Mouse (Mus musculus): ENCODE measurements around the gene Pdss2. TPM values are rescaled to one million over a fixed set of nuclear protein-coding genes. Genes with fewer than 3 reads are reported as not detected.

Pdss2 gene
- polyA plus RNA-seq, 1 experiment: 13.1 TPM

DNA sequence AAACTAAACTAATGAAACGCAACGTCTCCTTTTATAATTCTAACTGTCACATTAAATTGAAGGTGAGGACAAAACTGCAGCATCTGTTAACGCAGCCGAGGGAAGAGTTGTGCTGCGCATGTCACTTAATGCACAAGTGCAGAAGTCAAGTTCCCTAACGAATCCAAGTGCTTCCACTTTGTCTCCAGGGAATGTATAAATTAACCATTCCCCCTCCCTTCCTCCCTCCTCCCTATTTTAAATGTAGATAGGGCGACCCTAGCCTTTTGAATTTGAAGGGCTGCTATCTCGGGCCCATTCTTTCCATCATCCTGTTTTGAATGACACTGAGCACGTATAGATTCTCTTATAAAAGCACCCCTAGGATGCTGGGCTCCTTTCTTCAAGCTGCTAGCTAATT lies 256.2 kb downstream of the Pdss2 start:
- H3K9me3 ChIP-seq (replicated peaks; ENCODE audit: control insufficient read depth, insufficient read depth, low read length, poor library complexity, severe bottlenecking): no peaks in the 10 kb centered on the region
- no peaks in the 10 kb centered on the region for H3K27me3 ChIP-seq (ENCODE audit: control insufficient read depth, insufficient read depth, low read length, poor library complexity, severe bottlenecking)
- H3K9ac ChIP-seq (ENCODE audit: low read depth, poor library complexity, severe bottlenecking): peak overlapping the region; percentile 100
- H3K36me3 ChIP-seq (ENCODE audit: control insufficient read depth, insufficient read depth, low read length, poor library complexity, severe bottlenecking): no peaks in the 10 kb centered on the region
- H3K4me3 ChIP-seq (ENCODE audit: low read depth, low read length): peak overlapping the region; percentile 90; the same call in 1 of the 2 replicates
- peak overlapping the region; percentile 96 for H3K27ac ChIP-seq (ENCODE audit: insufficient read depth, low read length)
- peaks cover 10% of the 10 kb centered on the region for H3K4me1 ChIP-seq (ENCODE audit: control insufficient read depth, insufficient read depth, low read length)
- TF ChIP-seq EP300 (IDR thresholded peaks at IDR 0.05; ENCODE audit: insufficient read depth, low read depth, low read length) (no peak), POLR2A (IDR thresholded peaks at IDR 0.05; ENCODE audit: insufficient read depth, low read length) (no peak), CTCF (IDR thresholded peaks at IDR 0.05; ENCODE audit: low read depth, low read length) (no peak)

- H3K4me1 ChIP-seq (ENCODE audit: control insufficient read depth, insufficient read depth, low read length): peaks cover 10% of the 10 kb centered on the region
- H3K4me3 ChIP-seq (ENCODE audit: low read depth, low read length): peak overlapping the region; percentile 90
- peak overlapping the region; percentile 100 for H3K9ac ChIP-seq (ENCODE audit: low read depth, poor library complexity, severe bottlenecking)
- no peaks in the 10 kb centered on the region for H3K36me3 ChIP-seq (ENCODE audit: control insufficient read depth, insufficient read depth, low read length, poor library complexity, severe bottlenecking)
- peak overlapping the region; percentile 96 for H3K27ac ChIP-seq (ENCODE audit: insufficient read depth, low read length)
- no peaks in the 10 kb centered on the region for H3K9me3 ChIP-seq (replicated peaks; ENCODE audit: control insufficient read depth, insufficient read depth, low read length, poor library complexity, severe bottlenecking)
- TF ChIP-seq CTCF (IDR thresholded peaks at IDR 0.05; ENCODE audit: low read depth, low read length): no peak
- TF ChIP-seq EP300 (IDR thresholded peaks at IDR 0.05; ENCODE audit: insufficient read depth, low read depth, low read length): no peak
- peak; percentile 59 for TF ChIP-seq POLR2A (IDR thresholded peaks at IDR 0.05; ENCODE audit: insufficient read depth, low read length)
- H3K27me3 ChIP-seq (ENCODE audit: control insufficient read depth, insufficient read depth, low read length, poor library complexity, severe bottlenecking): no peaks in the 10 kb centered on the region
These were observed 256.8 kb downstream of the Pdss2 start for GRCm38 (mm10) chr10:43477865-43478681.

DNA sequence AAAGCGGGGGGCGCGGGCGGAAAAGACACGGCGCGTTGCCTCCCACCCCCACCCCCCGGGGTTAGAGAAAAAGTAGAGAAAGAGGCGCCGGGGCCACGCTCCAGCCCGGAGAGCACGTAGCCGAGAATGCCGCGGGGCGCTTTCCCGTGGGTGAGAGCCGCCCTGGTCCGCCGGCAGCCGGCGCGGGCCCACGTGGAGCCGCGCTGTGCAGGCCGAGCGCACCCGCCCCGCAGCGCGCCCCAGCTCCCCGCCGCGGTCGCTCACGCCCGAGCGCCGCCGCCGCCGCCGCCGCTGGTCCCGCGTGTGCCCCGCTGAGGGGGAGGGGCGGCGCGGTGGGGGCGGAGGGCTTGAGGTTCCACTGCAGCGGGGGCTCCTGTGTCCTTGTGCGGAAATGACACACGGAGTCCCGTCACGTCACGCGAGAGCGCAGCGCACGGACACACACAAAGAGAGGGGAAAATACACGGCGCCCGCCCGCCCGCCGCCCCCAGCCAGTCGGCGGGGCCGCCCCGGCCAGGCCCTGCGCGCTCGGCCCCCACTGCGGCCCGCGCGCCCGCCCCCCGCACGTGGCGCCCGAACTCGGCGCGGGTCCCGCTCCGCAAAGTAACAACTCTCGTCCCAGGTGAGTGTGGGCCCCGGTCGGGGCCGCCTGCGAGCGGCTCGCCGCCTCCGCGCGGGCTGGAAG lies 257.6 kb downstream of the Pdss2 start, which contains the start of gene Bend3:
Bend3 (plus strand) TSS at position 81 of the 685 bp plus-strand sequence.
- H3K9ac ChIP-seq (ENCODE audit: low read depth, poor library complexity, severe bottlenecking): peak within 1 kb of the TSS; percentile 100
- no peak for TF ChIP-seq EP300 (IDR thresholded peaks at IDR 0.05; ENCODE audit: insufficient read depth, low read depth, low read length)
- TF ChIP-seq POLR2A (IDR thresholded peaks at IDR 0.05; ENCODE audit: insufficient read depth, low read length): no peak
- no peak for TF ChIP-seq CTCF (IDR thresholded peaks at IDR 0.05; ENCODE audit: low read depth, low read length)
- no peaks in the 10 kb centered on the region for H3K9me3 ChIP-seq (replicated peaks; ENCODE audit: control insufficient read depth, insufficient read depth, low read length, poor library complexity, severe bottlenecking)
- no peaks in the 10 kb centered on the region for H3K27me3 ChIP-seq (ENCODE audit: control insufficient read depth, insufficient read depth, low read length, poor library complexity, severe bottlenecking)
- peaks cover 7% of the 10 kb centered on the region for H3K4me1 ChIP-seq (ENCODE audit: control insufficient read depth, insufficient read depth, low read length)
- H3K36me3 ChIP-seq (ENCODE audit: control insufficient read depth, insufficient read depth, low read length, poor library complexity, severe bottlenecking): no peaks in the 10 kb centered on the region
- peak within 1 kb of the TSS; percentile 90 for H3K4me3 ChIP-seq (ENCODE audit: low read depth, low read length)
- H3K27ac ChIP-seq (ENCODE audit: insufficient read depth, low read length): peak within 1 kb of the TSS; percentile 96

DNA sequence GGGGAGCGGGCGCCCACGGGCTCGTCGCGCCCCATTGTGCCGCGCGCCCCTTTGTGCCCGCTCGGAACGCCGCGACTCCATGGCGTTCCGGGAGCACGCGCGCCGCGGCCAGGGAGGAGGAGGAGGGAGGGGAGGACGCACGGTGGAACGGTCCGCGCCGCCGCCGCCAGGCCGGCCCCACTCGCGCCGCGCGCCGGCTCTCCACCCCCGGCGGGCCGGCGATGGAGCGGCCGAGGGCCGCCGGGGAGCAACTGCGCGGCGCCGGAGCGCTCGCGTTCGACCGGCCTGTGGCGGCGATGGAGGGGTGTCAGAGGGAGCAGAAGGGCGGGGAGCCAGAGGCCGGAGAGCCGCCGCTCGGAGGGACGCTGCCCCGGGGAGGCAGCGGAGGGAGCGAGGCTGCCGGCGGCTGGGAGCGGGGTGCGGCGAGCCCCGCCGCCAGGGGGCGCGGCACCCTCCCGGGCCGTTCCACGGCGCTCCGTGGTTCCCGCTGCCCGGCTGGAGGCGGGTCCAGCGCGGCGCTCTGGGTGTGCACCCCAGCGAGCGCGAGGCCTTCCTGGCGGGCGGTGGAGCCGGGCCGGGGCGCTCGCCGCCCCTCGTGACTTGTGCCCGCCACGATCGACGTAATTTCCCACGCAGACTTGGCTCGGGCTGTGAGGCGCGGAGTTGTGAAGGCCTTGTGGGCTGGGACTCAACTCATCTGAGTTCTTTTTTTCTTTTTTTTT lies 258.3 kb downstream of the Pdss2 start:
- H3K9ac ChIP-seq (ENCODE audit: low read depth, poor library complexity, severe bottlenecking): peak overlapping the region; percentile 100
- no peaks in the 10 kb centered on the region for H3K9me3 ChIP-seq (replicated peaks; ENCODE audit: control insufficient read depth, insufficient read depth, low read length, poor library complexity, severe bottlenecking)
- peaks cover 6% of the 10 kb centered on the region for H3K4me1 ChIP-seq (ENCODE audit: control insufficient read depth, insufficient read depth, low read length)
- TF ChIP-seq EP300 (IDR thresholded peaks at IDR 0.05; ENCODE audit: insufficient read depth, low read depth, low read length): no peak
- no peak for TF ChIP-seq POLR2A (IDR thresholded peaks at IDR 0.05; ENCODE audit: insufficient read depth, low read length)
- TF ChIP-seq CTCF (IDR thresholded peaks at IDR 0.05; ENCODE audit: low read depth, low read length): peak; percentile 40
- no peaks in the 10 kb centered on the region for H3K27me3 ChIP-seq (ENCODE audit: control insufficient read depth, insufficient read depth, low read length, poor library complexity, severe bottlenecking)
- no peaks in the 10 kb centered on the region for H3K36me3 ChIP-seq (ENCODE audit: control insufficient read depth, insufficient read depth, low read length, poor library complexity, severe bottlenecking)
- H3K4me3 ChIP-seq (ENCODE audit: low read depth, low read length): peak overlapping the region; percentile 90
- peak overlapping the region; percentile 72 for H3K27ac ChIP-seq (ENCODE audit: insufficient read depth, low read length)

DNA sequence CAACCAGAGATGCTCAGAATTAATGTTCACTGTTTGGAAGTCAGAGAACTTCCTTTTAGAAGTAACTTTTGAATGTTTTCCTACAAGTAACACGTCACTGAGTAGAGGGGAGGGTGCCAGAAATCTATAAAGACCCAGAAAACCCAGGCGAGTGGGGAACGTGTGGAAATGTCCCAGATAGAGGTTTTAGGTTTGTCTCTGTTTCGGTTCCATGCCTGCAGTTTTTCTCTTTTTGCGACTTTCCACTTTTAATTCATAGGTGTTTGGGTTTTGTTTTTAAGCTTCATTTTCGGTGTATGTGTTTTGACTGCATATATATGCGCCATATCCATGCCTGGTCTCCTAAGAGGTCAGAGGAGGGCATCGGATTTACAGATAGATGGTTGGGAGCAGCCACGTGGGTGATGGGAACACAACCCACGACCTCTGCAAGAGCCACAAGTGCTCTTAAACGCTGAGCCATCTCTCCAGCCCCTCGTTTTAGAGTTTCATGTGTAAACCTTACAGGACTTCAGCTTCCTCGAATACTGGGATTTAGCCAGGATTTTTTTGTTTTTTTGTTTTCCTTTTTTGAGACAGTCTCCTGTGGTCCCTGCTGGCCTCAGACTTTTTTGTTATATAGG lies 259.1 kb downstream of the Pdss2 start:
- Histone ChIP-seq H3K27ac (ENCODE audit: insufficient read depth, low read length) (peak overlapping the region; percentile 58), H3K36me3 (ENCODE audit: control insufficient read depth, insufficient read depth, low read length, poor library complexity, severe bottlenecking) (no peaks in the 10 kb centered on the region), H3K9me3 (replicated peaks; ENCODE audit: control insufficient read depth, insufficient read depth, low read length, poor library complexity, severe bottlenecking) (no peaks in the 10 kb centered on the region), H3K4me1 (ENCODE audit: control insufficient read depth, insufficient read depth, low read length) (peaks cover 6% of the 10 kb centered on the region), H3K9ac (ENCODE audit: low read depth, poor library complexity, severe bottlenecking) (peak overlapping the region; percentile 100), H3K4me3 (ENCODE audit: low read depth, low read length) (peak overlapping the region; percentile 67), H3K27me3 (ENCODE audit: control insufficient read depth, insufficient read depth, low read length, poor library complexity, severe bottlenecking) (no peaks in the 10 kb centered on the region)
- TF ChIP-seq POLR2A (IDR thresholded peaks at IDR 0.05; ENCODE audit: insufficient read depth, low read length) (no peak), EP300 (IDR thresholded peaks at IDR 0.05; ENCODE audit: insufficient read depth, low read depth, low read length) (no peak), CTCF (IDR thresholded peaks at IDR 0.05; ENCODE audit: low read depth, low read length) (no peak)
